Mouse (Mus musculus): ENCODE data around the gene Olfr618. TPM values are rescaled to one million over a fixed set of nuclear protein-coding genes. Genes with fewer than 3 reads are reported as not detected.
"Not testable (repeated sequence)": the region's sequence is repeated elsewhere in the genome, so short reads cannot be mapped to it uniquely, and the experiment has no call there.

Gene Olfr618
- not detected in 2 replicates for polyA plus RNA-seq (2016; fragmentation: Nextera tagmentation; extraction: Ambion mirVana)

GRCm38 (mm10) chr7:103589803-103590202 is at the start of gene Olfr618:
TSS of gene Olfr618 (plus strand) at chr7:103590103.
- DNase-seq (ENCODE audit: low spot score), result no peak
- H3K36me3 ChIP-seq, result no peaks in the 10 kb centered on the region

GRCm38 (mm10) chr7:103542617-103543016 is 47.3 kb upstream of the Olfr618 start, which contains the start of gene Olfr612:
TSS of gene Olfr612 (minus strand) at chr7:103542717.
- not testable (repeated sequence) for H3K27me3 ChIP-seq (ENCODE audit: insufficient read depth, poor library complexity, severe bottlenecking); H3K4me3 ChIP-seq; H3K36me3 ChIP-seq; H3K4me1 ChIP-seq (replicated peaks); DNase-seq (ENCODE audit: low spot score); H3K9me3 ChIP-seq; H3K27ac ChIP-seq
- 88% methylated on average over 2 of the region's 2 CpGs for WGBS

More at GRCm38 (mm10) chr7:103589803-103590202, at the start of gene Olfr618:
- Histone ChIP-seq H3K4me3 (no peak within 1 kb of the TSS), H3K27ac (no peak within 1 kb of the TSS), H3K9me3 (no peaks in the 10 kb centered on the region), H3K4me1 (replicated peaks) (no peaks in the 10 kb centered on the region), H3K27me3 (ENCODE audit: insufficient read depth, poor library complexity, severe bottlenecking) (no peaks in the 10 kb centered on the region)
- 67% methylated on average over 2 of the region's 2 CpGs for WGBS

- no peaks in the 10 kb centered on the region for H3K4me1 ChIP-seq (replicated peaks)
- no peak within 1 kb of the TSS for H3K4me3 ChIP-seq
- H3K9me3 ChIP-seq, result no peaks in the 10 kb centered on the region
- WGBS, result 75% methylated on average over 2 of the region's 2 CpGs
- no peak for DNase-seq (ENCODE audit: low spot score)
- H3K27me3 ChIP-seq (ENCODE audit: insufficient read depth, poor library complexity, severe bottlenecking), result no peaks in the 10 kb centered on the region
- H3K27ac ChIP-seq, result no peak within 1 kb of the TSS
- no peaks in the 10 kb centered on the region for H3K36me3 ChIP-seq
Observed at GRCm38 (mm10) chr7:103547774-103548173, 42.1 kb upstream of the Olfr618 start, which contains the start of gene Olfr613. TSS of gene Olfr613 (plus strand) at chr7:103548074.

- no peak within 1 kb of the TSS for H3K27ac ChIP-seq
- no peaks in the 10 kb centered on the region for H3K27me3 ChIP-seq (ENCODE audit: insufficient read depth, poor library complexity, severe bottlenecking)
- no peak for DNase-seq (ENCODE audit: low spot score)
- H3K4me1 ChIP-seq (replicated peaks), result no peaks in the 10 kb centered on the region
- H3K4me3 ChIP-seq, result no peak within 1 kb of the TSS
- H3K9me3 ChIP-seq, result no peaks in the 10 kb centered on the region
- H3K36me3 ChIP-seq, result no peaks in the 10 kb centered on the region
- 89% methylated on average over 2 of the region's 2 CpGs for WGBS
Observed at GRCm38 (mm10) chr7:103555779-103556178, 34.1 kb upstream of the Olfr618 start, which contains the start of gene Olfr615. TSS of gene Olfr615 (plus strand) at chr7:103556079.

- Histone ChIP-seq H3K4me1 (replicated peaks) (no peaks in the 10 kb centered on the region), H3K4me3 (no peak within 1 kb of the TSS), H3K27ac (no peak within 1 kb of the TSS), H3K27me3 (ENCODE audit: insufficient read depth, poor library complexity, severe bottlenecking) (no peaks in the 10 kb centered on the region), H3K9me3 (no peaks in the 10 kb centered on the region), H3K36me3 (no peaks in the 10 kb centered on the region)
- DNase-seq (ENCODE audit: low spot score), result no peak
- WGBS, result 75% methylated on average over 3 of the region's 3 CpGs
Observed at GRCm38 (mm10) chr7:103569043-103569442, 20.9 kb upstream of the Olfr618 start, which contains the start of gene Olfr616. TSS of gene Olfr616 (minus strand) at chr7:103569143.

GRCm38 (mm10) chr7:103572761-103573160 is 17.1 kb upstream of the Olfr618 start, which contains the start of gene Olfr617:
TSS of gene Olfr617 (plus strand) at chr7:103573061.
- no peaks in the 10 kb centered on the region for H3K27me3 ChIP-seq (ENCODE audit: insufficient read depth, poor library complexity, severe bottlenecking)
- no peaks in the 10 kb centered on the region for H3K36me3 ChIP-seq
- 88% methylated on average over 1 of the region's 1 CpGs for WGBS
- no peaks in the 10 kb centered on the region for H3K4me1 ChIP-seq (replicated peaks)
- no peak within 1 kb of the TSS for H3K4me3 ChIP-seq
- no peak within 1 kb of the TSS for H3K27ac ChIP-seq
- DNase-seq (ENCODE audit: low spot score), result no peak
- H3K9me3 ChIP-seq, result no peaks in the 10 kb centered on the region

- no peaks in the 10 kb centered on the region for H3K27me3 ChIP-seq (ENCODE audit: insufficient read depth, poor library complexity, severe bottlenecking)
- H3K4me1 ChIP-seq (replicated peaks), result no peaks in the 10 kb centered on the region
- no peak within 1 kb of the TSS for H3K27ac ChIP-seq
- H3K4me3 ChIP-seq, result no peak within 1 kb of the TSS
- no peaks in the 10 kb centered on the region for H3K9me3 ChIP-seq
- H3K36me3 ChIP-seq, result no peaks in the 10 kb centered on the region
- DNase-seq (ENCODE audit: low spot score), result no peak
Observed at GRCm38 (mm10) chr7:103600275-103600674, 10.4 kb downstream of the Olfr618 start, which contains the start of gene Olfr619. TSS of gene Olfr619 (plus strand) at chr7:103600575.

GRCm38 (mm10) chr7:103607425-103607824 is 17.5 kb downstream of the Olfr618 start:
- H3K4me1 ChIP-seq (replicated peaks), result no peaks in the 10 kb centered on the region
- no peaks in the 10 kb centered on the region for H3K9me3 ChIP-seq
- H3K36me3 ChIP-seq, result no peaks in the 10 kb centered on the region
- H3K27me3 ChIP-seq (ENCODE audit: insufficient read depth, poor library complexity, severe bottlenecking), result no peaks in the 10 kb centered on the region
- WGBS, result 82% methylated on average over 2 of the region's 2 CpGs
- H3K4me3 ChIP-seq, result no peak overlapping the region
- no peak overlapping the region for H3K27ac ChIP-seq
- no peak for DNase-seq (ENCODE audit: low spot score)

- DNase-seq (ENCODE audit: low spot score), result no peak
- Histone ChIP-seq H3K27ac (no peak within 1 kb of the TSS), H3K4me3 (no peak within 1 kb of the TSS), H3K27me3 (ENCODE audit: insufficient read depth, poor library complexity, severe bottlenecking) (no peaks in the 10 kb centered on the region), H3K4me1 (replicated peaks) (no peaks in the 10 kb centered on the region), H3K9me3 (no peaks in the 10 kb centered on the region), H3K36me3 (no peaks in the 10 kb centered on the region)
- WGBS, result 84% methylated on average over 2 of the region's 2 CpGs
Observed at GRCm38 (mm10) chr7:103612434-103612833, 22.5 kb downstream of the Olfr618 start, which contains the start of gene Olfr620. TSS of gene Olfr620 (minus strand) at chr7:103612534.

- H3K36me3 ChIP-seq, result no peaks in the 10 kb centered on the region
- no peak overlapping the region for H3K27ac ChIP-seq
- H3K27me3 ChIP-seq (ENCODE audit: insufficient read depth, poor library complexity, severe bottlenecking), result no peaks in the 10 kb centered on the region
- no peak for DNase-seq (ENCODE audit: low spot score)
- no peaks in the 10 kb centered on the region for H3K4me1 ChIP-seq (replicated peaks)
- H3K4me3 ChIP-seq, result no peak overlapping the region
- H3K9me3 ChIP-seq, result no peaks in the 10 kb centered on the region
Observed at GRCm38 (mm10) chr7:103636795-103637194, 46.9 kb downstream of the Olfr618 start.

- no peak for DNase-seq (ENCODE audit: low spot score)
- no peaks in the 10 kb centered on the region for H3K36me3 ChIP-seq
- H3K27ac ChIP-seq, result no peak within 1 kb of the TSS
- no peaks in the 10 kb centered on the region for H3K27me3 ChIP-seq (ENCODE audit: insufficient read depth, poor library complexity, severe bottlenecking)
- no peak within 1 kb of the TSS for H3K4me3 ChIP-seq
- H3K9me3 ChIP-seq, result no peaks in the 10 kb centered on the region
- no peaks in the 10 kb centered on the region for H3K4me1 ChIP-seq (replicated peaks)
- WGBS, result 82% methylated on average over 1 of the region's 1 CpGs
Observed at GRCm38 (mm10) chr7:103642602-103643001, 52.7 kb downstream of the Olfr618 start, which contains the start of gene Olfr622. TSS of gene Olfr622 (minus strand) at chr7:103642702.

GRCm38 (mm10) chr7:103644070-103644469 is 54.2 kb downstream of the Olfr618 start:
- Histone ChIP-seq H3K9me3 (no peaks in the 10 kb centered on the region), H3K27me3 (ENCODE audit: insufficient read depth, poor library complexity, severe bottlenecking) (no peaks in the 10 kb centered on the region), H3K4me3 (no peak overlapping the region), H3K36me3 (no peaks in the 10 kb centered on the region), H3K4me1 (replicated peaks) (no peaks in the 10 kb centered on the region), H3K27ac (no peak overlapping the region)
- 93% methylated on average over 4 of the region's 4 CpGs for WGBS
- DNase-seq (ENCODE audit: low spot score), result no peak

Measured in hindbrain, embryonic 10.5 days (tissue).